Mouse (Mus musculus) T-helper 2 cell (primary cell): Measurements from ENCODE around the gene Fstl4.

Source experiments
- in situ Hi-C: fragments of 300-600 bp; cut with MboI, MseI; formaldehyde crosslinking; loops from one replicate; pipeline ENCODE4 v1.15.1; 2025; ENCODE audit warnings: high pct_unique_total_duplicates

The Fstl4 gene

DNA sequence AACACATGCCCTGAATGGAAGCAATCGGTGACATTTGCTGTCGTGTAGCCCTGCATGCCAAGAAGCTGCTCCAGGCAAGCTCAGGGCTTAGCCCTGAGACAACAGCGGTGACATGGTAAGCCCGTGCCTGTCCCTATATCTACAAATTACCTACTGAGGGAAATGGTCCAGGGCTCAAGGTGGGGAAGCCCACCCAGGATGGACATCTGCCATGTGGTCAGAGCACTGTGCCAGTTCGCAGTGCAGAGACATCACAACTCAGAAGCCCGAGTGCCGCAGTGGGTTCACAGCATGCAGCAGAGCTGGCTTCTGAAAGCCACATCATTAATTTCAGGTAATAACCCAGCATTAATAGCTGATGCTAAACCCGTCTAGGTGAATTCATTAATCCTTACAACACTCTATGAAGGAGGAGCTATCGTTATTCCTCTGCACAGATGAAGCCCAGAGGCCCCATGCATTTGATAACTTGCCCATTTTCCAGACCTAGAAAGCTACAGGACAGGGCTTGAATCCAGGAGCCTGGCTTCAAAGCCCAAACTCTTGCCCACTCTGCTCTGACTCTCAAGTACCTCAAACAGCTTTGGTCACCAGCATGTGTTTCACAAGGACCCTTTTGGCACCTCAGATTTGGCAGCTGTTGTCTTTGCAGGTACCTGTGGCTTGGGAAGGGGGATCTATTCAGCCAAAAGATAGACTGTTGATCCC is 321.6 kb downstream of the Fstl4 start:
- in situ Hi-C loops = loop anchor here (5.0 kb wide), 1 partner anchor 56 kb away; no protein-coding TSS in a partner anchor

DNA sequence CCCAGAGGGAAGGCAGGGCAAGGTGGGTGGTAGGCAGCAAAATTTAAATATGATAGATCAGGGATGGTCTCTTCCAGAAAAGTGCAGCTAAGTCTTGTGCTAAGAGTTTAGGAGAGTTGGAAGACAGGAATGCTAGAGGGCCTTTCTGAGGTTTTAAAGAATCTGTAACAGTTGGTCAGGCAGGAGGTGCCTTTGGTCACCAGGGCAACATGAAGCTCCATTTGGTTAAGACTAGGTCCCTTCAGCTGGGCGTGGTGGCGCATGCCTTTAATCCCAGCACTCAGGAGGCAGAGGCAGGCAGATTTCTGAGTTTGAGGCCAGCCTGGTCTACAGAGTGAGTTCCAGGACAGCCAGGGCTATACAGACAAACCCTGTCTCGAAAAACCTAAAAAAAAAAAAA is 323.5 kb downstream of the Fstl4 start:
- in situ Hi-C loops = loop anchor here (5.0 kb wide), 1 partner anchor 54 kb away; no protein-coding TSS in a partner anchor

- in situ Hi-C loops = no loop called here
Observed at GRCm38 (mm10) chr11:53091596-53091995, 327.2 kb downstream of the Fstl4 start.

GRCm38 (mm10) chr11:53096871-53097270 is 332.4 kb downstream of the Fstl4 start:
- in situ Hi-C loops = no loop called here

DNA sequence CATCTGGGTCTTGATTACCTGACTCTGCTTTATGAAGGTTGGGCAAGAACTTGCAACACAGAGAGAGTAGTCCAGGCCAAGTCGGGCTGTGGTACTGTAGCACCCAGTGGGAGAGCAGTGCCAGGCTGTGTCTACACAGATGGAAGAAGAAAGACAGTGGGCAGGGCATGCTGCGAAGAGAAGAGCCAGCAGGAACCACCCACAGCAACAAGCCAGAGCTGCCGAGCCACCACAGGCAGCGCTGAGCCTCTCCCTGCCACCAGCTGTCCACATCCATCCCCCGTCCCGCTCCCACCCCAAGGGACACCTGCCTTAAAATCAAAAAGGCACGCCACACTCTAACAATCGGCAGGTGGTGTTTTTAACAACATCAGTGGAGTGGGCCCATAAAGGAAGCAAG is 332.9 kb downstream of the Fstl4 start:
- in situ Hi-C loops = no loop called here

- in situ Hi-C loops = no loop called here
Observed at GRCm38 (mm10) chr11:53097870-53098269, 333.4 kb downstream of the Fstl4 start.

DNA sequence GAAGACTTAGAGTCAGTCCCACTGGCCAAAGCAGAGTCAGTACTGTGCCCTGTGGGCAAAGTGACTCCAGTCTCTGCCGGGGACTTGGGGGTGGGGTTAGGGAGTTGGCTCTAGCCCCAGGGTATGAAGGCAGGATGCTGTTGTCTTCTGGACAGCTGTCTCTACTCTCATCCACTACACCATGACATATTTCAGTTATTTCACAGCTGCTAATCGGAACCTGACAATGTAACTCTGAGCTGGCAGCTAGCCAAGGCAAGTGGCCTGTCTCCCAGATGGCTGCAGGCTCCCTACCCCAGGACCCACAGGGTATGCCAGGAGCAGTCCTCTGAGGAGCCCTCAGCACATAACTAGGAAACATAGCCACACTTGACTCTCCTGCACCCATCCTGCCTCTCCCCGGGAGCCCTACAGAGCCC is 334.4 kb downstream of the Fstl4 start:
- in situ Hi-C loops = no loop called here

DNA sequence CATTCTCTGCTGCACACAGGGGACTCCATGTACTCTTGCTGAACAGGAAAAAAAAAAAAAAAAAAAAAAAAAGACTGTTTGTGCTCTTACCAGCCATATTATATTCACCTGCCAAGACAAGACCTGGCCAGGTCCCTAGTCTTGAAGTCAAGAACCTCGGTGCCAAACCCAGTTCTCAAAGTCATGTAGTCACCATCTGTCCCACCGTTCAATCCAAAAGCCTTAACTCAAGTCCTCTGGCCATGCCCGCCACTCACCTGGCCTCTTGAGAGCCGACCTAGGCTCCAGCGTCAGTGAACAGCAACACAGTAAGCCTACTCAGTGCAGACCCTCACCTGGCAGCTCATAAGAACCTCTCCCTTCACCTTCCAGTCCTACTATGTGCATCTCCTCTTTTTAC is 334.9 kb downstream of the Fstl4 start:
- in situ Hi-C loops = no loop called here

GRCm38 (mm10) chr11:53101732-53102131 is 337.3 kb downstream of the Fstl4 start:
- in situ Hi-C loops = loop anchor here (10.0 kb wide), 1 partner anchor 703 kb away; no protein-coding TSS in a partner anchor

DNA sequence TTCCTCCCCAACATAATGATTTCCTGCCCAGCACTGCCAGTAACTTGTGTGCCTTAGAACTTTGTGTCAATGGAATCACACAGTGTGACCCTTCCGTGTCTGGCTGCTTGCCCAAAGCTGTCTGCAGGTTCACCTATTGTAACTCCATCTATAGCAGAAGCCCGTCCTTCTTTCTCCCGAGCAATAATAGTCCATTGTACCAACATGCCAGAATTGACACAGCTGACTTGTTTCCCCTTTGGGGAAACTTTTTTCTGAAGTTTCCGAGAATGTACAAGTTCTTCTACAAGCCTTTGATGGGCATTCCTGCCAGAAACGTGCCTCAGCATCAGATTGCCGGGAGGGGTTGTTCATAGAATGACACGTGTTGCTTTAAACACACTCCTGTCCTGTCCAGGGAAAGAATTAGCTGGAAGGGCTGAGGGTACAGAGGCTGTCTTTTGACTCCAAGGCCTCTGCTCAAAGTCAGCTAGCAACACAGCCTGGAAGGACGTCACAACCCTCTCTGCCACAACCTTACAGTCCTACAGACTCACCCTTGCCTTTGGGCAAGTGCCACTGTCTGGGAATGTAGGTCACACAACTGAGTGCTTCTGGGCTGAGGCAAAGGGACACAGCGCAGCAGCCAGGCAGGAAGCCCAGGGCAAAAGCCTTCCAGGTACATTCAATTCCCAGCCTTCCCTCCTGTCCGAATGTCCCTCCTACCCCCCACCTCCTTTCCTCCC is 339.3 kb downstream of the Fstl4 start:
- in situ Hi-C loops = loop anchor here (10.0 kb wide), 1 partner anchor 701 kb away; no protein-coding TSS in a partner anchor

GRCm38 (mm10) chr11:53107706-53108105 is 343.3 kb downstream of the Fstl4 start:
- in situ Hi-C loops = loop anchor here (10.0 kb wide), 1 partner anchor 697 kb away; no protein-coding TSS in a partner anchor

- in situ Hi-C loops = loop anchor here (10.0 kb wide), 1 partner anchor 696 kb away; no protein-coding TSS in a partner anchor
Observed at GRCm38 (mm10) chr11:53108798-53109197, 344.4 kb downstream of the Fstl4 start.

- in situ Hi-C loops = loop anchor here (10.0 kb wide), 1 partner anchor 695 kb away; no protein-coding TSS in a partner anchor
Observed at GRCm38 (mm10) chr11:53109701-53110467, 345.4 kb downstream of the Fstl4 start.

GRCm38 (mm10) chr11:53115711-53116110 is 351.3 kb downstream of the Fstl4 start:
- in situ Hi-C loops = no loop called here

DNA sequence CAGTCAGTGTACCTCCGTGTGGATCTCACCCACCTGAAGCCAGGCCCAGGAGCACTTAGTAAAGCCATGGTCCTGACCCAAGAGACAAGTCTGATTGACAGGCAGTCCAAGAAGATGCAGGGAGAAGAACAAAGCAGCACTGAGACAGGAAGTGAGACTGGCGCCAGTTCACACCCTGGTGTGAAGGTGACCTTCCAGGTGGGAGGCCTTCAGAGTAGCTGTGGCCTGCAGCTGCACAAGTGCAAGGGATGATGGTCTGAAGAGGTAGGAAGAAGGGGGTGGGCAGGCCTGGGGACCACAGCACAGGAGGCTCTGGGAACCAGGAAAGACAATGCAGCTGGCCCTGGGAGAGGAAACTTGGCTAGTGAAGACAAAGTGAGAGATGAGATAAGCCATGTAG is 351.9 kb downstream of the Fstl4 start:
- in situ Hi-C loops = no loop called here

DNA sequence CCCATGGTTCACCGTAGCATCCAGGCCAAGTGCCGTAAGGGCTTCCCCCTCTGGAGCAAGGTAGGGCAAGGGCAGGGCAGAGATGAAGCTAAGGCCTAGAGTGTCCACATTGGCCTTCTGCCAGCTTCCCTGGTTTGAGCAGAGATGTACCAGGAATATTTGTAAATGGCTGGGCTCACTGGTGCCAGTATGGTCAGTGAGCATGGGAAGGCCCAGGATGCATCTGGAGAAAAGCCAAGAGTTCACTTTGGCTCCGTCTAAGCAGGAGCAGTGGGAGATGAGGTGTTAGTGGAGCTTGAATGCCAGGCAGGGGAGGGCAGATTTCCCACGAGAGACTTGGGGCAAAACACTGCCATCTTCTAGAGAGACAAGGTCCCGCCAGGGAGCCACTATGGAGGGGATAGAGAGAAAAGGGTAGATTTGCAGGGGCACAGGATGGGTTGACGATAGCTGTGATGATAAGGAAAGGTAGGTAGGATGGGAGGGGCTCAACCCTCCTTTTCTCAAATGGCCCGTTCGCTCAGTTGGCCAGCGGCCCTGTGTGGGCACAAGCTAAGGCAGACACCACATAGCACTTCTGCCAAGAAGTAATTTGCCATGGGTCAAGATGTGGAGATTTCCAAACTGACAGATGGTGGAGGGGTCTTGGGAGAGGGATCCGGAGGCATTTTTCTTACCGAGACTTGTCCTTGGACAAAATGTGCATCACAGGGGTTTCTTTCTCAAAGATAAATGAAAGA is 354.0 kb downstream of the Fstl4 start:
- in situ Hi-C loops = no loop called here

DNA sequence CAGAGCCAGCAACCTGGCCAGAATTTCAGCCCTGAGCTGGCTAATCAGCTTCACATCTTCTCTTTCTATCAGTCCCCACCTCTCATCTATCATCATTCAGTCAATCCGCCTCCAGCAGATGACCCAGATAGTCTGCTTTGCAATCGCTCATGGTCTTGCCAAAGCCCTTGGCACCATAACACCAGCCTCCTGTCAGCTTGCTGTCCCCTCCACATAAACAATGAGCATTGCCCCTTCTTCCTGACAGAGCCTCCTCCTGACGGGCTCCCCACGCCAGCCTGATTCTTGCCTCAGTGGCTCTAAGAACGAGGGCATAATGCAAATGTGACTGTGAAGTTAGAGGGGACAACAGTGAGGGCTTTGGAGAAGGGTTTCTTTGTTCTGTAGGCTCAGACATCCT is 355.5 kb downstream of the Fstl4 start:
- in situ Hi-C loops = no loop called here

DNA sequence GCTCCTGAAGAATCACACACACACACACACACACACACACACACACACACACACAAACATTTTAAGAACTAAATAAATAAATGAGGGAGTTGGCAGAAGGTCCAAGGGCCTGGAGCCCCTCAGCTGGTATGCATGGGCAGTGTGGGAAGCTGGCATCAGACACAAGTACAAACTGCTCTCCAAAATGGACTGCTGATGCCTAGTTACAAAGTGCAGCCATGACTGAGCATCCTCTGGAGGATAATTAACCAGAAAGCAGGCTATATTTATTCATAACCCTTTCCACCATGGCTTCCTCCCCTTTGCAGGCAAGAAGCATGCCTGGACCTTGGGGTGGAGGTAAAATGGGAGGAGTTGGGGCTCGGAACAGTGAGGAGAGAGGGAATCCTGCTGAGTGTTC is 356.8 kb downstream of the Fstl4 start:
- in situ Hi-C loops = no loop called here

- in situ Hi-C loops = no loop called here
Observed at GRCm38 (mm10) chr11:53124799-53125198, 360.4 kb downstream of the Fstl4 start.

GRCm38 (mm10) chr11:53126660-53127059 is 362.2 kb downstream of the Fstl4 start:
- in situ Hi-C loops = no loop called here

DNA sequence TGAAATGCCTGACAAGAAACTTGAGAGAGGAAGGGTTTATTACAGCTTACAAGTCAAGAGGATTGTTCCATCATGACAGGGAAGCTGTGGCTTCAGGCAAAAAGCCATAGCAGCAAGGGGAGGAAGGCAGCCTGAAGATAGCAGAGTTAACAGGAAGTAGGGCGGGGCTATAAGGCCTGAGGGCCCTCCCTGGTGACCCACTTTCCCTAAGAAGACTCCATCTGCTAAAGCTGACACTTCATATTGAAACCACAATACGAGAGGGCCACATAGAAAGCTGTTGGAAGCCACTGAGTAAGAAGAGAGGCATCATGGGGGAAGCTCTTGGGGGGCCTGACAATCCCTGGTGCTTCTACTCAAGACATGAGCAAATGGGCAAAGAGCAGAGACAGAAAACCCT is 364.2 kb downstream of the Fstl4 start:
- in situ Hi-C loops = no loop called here
